Mouse (Mus musculus) urinary bladder, postnatal 4 days (tissue): Measurements from ENCODE around the gene Adal.

ENCODE experiments used
- DNase-seq, 2 experiments: peaks; one replicate each; pipeline ENCODE4 v3.0.0; 2021 to 2022; ENCODE audit warnings: low spot score in 2 of 2

Adal gene

GRCm38 (mm10) chr2:121178828-121179479 lies 38.7 kb downstream of the Adal start:
- no peak for DNase-seq

GRCm38 (mm10) chr2:121183431-121183830 lies 43.2 kb downstream of the Adal start:
- DNase-seq: no peak

- no peak for DNase-seq
Measured at GRCm38 (mm10) chr2:121184142-121184541, 43.9 kb downstream of the Adal start.

GRCm38 (mm10) chr2:121188530-121188929 lies 48.3 kb downstream of the Adal start:
- DNase-seq: no peak

GRCm38 (mm10) chr2:121195466-121195865 lies 55.2 kb downstream of the Adal start:
- no peak for DNase-seq

GRCm38 (mm10) chr2:121204276-121204675 lies 64.0 kb downstream of the Adal start:
- no peak for DNase-seq
